Mouse (Mus musculus): ENCODE results near the gene Tex19.1. TPM values are rescaled to one million over a fixed set of nuclear protein-coding genes. Genes with fewer than 3 reads are reported as not detected.
"Not testable (repeated sequence)": the region's sequence is repeated elsewhere in the genome, so short reads cannot be mapped to it uniquely, and the experiment has no call there.

The Tex19.1 gene
- polyA plus RNA-seq (2012; rRNA removed) = not detected in 2 replicates

DNA sequence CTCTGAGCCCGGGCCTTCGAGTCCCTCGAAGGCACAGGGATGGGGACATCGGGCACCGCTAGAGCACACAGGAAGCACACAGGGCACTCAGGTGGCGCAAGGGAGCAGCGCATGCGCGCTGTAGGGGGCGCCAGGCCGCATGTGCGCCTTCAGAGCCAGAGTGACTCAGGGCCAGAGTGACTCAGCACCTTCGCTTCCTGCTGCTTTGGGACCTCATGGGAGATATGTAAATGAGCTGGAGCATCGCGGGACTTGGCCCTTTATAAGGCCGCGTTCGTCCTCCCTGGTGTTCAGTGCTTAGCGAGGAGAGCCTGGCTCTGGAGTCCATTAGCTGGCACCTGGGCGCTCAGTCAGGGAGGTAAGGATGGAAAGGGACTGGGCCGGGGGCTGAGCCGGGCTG is at the start of gene Tex19.1:
Gene Tex19.1 (plus strand): TSS at position 279 of the 400 bp plus-strand sequence.
- Histone ChIP-seq H3K4me1 (ENCODE audit: control insufficient read depth, insufficient read depth, low read length) (no peaks in the 10 kb centered on the region), H3K27ac (ENCODE audit: insufficient read depth, low read depth, low read length) (no peak within 1 kb of the TSS), H3K27me3 (replicated peaks; ENCODE audit: control insufficient read depth, insufficient read depth, low read length) (no peaks in the 10 kb centered on the region), H3K4me3 (ENCODE audit: insufficient read depth, low read depth, low read length) (no peak within 1 kb of the TSS), H3K36me3 (ENCODE audit: control insufficient read depth, insufficient read depth, low read length) (no peaks in the 10 kb centered on the region)
- TF ChIP-seq CTCF (conservative IDR thresholded peaks at IDR 0.05; ENCODE audit: insufficient read depth, insufficient read length, low read depth, low read length) = no peak
- TF ChIP-seq POLR2A (IDR thresholded peaks at IDR 0.05; ENCODE audit: low read depth, low read length) = no peak
- WGBS = 91% methylated on average over 22 of the region's 22 CpGs
- no peak for DNase-seq

DNA sequence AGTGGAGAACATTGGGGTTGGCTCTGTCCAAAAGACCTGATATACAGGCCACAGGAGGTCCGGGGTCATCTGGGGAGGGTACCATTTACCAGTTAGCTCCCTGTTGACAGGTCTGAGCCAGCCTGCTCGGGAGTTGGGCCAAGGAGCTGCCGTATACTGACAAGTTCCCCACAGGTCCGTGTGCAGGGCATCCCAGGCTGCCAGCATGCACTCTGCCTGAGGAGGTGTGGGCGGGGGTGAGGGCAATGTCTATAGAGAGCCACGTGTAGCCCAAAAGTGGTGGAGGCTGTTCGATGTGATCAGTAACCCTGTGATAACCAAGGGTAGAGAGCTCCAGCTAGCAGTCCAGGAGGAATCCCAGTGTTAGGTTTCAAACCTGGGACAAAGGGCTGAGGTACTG is 46.2 kb upstream of the Tex19.1 start:
- TF ChIP-seq POLR2A (IDR thresholded peaks at IDR 0.05; ENCODE audit: low read depth, low read length) (no peak), CTCF (conservative IDR thresholded peaks at IDR 0.05; ENCODE audit: insufficient read depth, insufficient read length, low read depth, low read length) (no peak)

DNA sequence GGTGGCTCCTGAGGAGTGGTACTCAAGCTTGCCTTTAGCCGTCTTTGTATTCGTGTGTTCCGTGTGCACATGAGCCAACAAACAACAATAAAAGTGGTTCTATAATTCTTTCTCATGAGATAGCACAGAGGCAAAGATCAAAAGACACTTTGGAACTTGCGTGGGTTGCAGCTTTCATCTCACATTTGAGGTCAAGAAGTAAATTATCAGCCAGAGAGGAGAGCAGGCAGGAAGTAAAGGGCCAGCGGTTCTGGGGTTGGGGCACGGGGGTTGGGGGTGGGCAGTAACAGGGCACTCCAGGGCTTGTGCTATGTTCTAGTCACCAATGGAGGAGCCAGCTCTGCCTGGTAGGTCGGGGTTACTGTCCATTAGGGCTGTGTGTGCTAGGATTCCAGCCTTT is 45.3 kb upstream of the Tex19.1 start:
- no peak for TF ChIP-seq POLR2A (IDR thresholded peaks at IDR 0.05; ENCODE audit: low read depth, low read length)
- TF ChIP-seq CTCF (conservative IDR thresholded peaks at IDR 0.05; ENCODE audit: insufficient read depth, insufficient read length, low read depth, low read length) = no peak
- WGBS = 17% methylated on average over 7 of the region's 7 CpGs
- H3K36me3 ChIP-seq (ENCODE audit: control insufficient read depth, insufficient read depth, low read length) = no peaks in the 10 kb centered on the region
- H3K27me3 ChIP-seq (replicated peaks; ENCODE audit: control insufficient read depth, insufficient read depth, low read length) = no peaks in the 10 kb centered on the region
- DNase-seq = peak; percentile 82
- H3K4me1 ChIP-seq (ENCODE audit: control insufficient read depth, insufficient read depth, low read length) = peaks cover 24% of the 10 kb centered on the region
- peak overlapping the region; percentile 27; the same call in 1 of the 2 replicates for H3K4me3 ChIP-seq (ENCODE audit: insufficient read depth, low read depth, low read length)
- peak overlapping the region; percentile 88 for H3K27ac ChIP-seq (ENCODE audit: insufficient read depth, low read depth, low read length)

More for the DNA sequence above, 46.2 kb upstream of the Tex19.1 start:
- DNase-seq = peak; percentile 43
- H3K27ac ChIP-seq (ENCODE audit: insufficient read depth, low read depth, low read length) = peak overlapping the region; percentile 88
- 47% methylated on average over 7 of the region's 7 CpGs for WGBS
- H3K4me1 ChIP-seq (ENCODE audit: control insufficient read depth, insufficient read depth, low read length) = peaks cover 24% of the 10 kb centered on the region
- H3K27me3 ChIP-seq (replicated peaks; ENCODE audit: control insufficient read depth, insufficient read depth, low read length) = no peaks in the 10 kb centered on the region
- H3K4me3 ChIP-seq (ENCODE audit: insufficient read depth, low read depth, low read length) = no peak overlapping the region
- no peaks in the 10 kb centered on the region for H3K36me3 ChIP-seq (ENCODE audit: control insufficient read depth, insufficient read depth, low read length)

DNA sequence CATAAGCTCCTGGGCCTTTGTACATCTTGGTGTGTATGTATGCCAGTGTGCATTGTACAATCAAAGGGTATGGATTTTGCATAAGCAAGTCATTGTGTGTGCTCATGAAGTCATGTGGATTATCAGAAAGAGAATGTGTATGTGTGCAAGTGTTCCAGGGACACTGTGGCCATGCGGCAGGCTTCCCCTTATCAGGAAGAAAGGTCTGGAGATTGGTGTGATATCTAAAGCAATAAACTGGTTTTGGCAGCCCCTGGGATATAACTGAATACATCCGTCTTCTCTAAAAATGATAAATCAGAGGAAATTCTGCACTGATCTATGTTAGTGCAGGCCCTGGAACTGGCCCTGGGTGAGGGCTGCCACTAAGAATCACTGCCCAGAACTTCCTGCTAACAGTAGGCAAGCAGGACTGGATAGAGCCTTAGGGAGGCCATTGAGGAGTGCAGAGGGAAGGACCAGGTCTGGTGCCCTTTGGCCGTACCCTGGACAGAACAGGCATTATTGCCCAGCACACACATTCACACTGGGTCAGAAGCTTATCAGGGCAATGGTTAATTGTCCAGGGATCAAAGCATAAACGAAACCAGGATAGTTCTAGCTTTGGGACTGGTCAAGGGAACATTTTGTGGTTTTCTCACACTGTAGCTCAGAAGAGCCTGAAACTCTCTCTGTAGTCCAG is 44.7 kb upstream of the Tex19.1 start:
- TF ChIP-seq POLR2A (IDR thresholded peaks at IDR 0.05; ENCODE audit: low read depth, low read length) = no peak
- no peak for TF ChIP-seq CTCF (conservative IDR thresholded peaks at IDR 0.05; ENCODE audit: insufficient read depth, insufficient read length, low read depth, low read length)
- H3K4me3 ChIP-seq (ENCODE audit: insufficient read depth, low read depth, low read length) = peak overlapping the region; percentile 27; the same call in 1 of the 2 replicates
- peak; percentile 76 for DNase-seq
- H3K27me3 ChIP-seq (replicated peaks; ENCODE audit: control insufficient read depth, insufficient read depth, low read length) = no peaks in the 10 kb centered on the region
- H3K27ac ChIP-seq (ENCODE audit: insufficient read depth, low read depth, low read length) = peak overlapping the region; percentile 80
- WGBS = 45% methylated on average over 4 of the region's 4 CpGs
- no peaks in the 10 kb centered on the region for H3K36me3 ChIP-seq (ENCODE audit: control insufficient read depth, insufficient read depth, low read length)
- peaks cover 24% of the 10 kb centered on the region for H3K4me1 ChIP-seq (ENCODE audit: control insufficient read depth, insufficient read depth, low read length)

DNA sequence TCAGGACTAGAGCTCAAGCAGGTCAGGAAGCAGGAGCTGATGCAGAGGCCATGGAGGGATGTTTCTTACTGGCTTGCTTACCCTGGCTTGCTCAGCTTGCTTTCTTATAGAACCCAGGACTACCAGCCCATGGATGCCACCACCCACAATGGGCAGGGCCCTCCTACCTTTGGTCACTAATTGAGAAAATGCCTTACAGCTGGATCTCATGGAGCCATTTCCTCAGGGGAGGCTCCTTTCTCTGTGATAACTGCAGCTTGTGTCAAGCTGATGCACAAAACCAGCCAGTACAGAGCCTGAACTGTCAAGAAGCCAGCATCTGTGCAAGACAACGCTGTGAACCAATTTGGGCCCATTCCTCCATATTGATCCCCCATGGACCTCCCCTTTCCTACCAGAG is 38.7 kb upstream of the Tex19.1 start:
- not testable (repeated sequence) for H3K4me1 ChIP-seq (ENCODE audit: control insufficient read depth, insufficient read depth, low read length); H3K36me3 ChIP-seq (ENCODE audit: control insufficient read depth, insufficient read depth, low read length); H3K4me3 ChIP-seq (ENCODE audit: insufficient read depth, low read depth, low read length); H3K27ac ChIP-seq (ENCODE audit: insufficient read depth, low read depth, low read length); DNase-seq; H3K27me3 ChIP-seq (replicated peaks; ENCODE audit: control insufficient read depth, insufficient read depth, low read length)
- WGBS = 97% methylated on average over 1 of the region's 1 CpGs

DNA sequence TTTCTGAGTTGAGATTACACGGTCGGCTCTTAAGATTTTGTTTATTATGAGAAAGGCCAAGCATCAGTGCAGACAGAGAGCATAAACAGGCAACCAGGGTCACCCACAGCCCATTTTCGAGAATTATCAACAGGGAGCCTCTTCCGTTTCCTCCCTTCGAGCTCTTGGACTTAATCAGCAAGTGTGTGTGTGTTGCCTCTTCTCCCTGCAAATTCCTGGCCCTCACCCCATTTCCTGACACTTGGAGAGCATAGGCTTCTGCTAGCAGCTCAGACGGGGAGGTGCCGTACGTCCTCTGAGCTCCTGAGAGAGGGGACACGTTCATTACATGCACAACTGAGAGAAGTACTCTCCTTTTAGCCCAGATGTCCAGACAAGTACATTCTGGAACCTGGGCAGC is 37.9 kb upstream of the Tex19.1 start:
- Histone ChIP-seq H3K27ac (ENCODE audit: insufficient read depth, low read depth, low read length) (no peak overlapping the region), H3K27me3 (replicated peaks; ENCODE audit: control insufficient read depth, insufficient read depth, low read length) (no peaks in the 10 kb centered on the region), H3K4me3 (ENCODE audit: insufficient read depth, low read depth, low read length) (no peak overlapping the region), H3K4me1 (ENCODE audit: control insufficient read depth, insufficient read depth, low read length) (no peaks in the 10 kb centered on the region), H3K36me3 (ENCODE audit: control insufficient read depth, insufficient read depth, low read length) (no peaks in the 10 kb centered on the region)
- TF ChIP-seq POLR2A (IDR thresholded peaks at IDR 0.05; ENCODE audit: low read depth, low read length) = no peak
- TF ChIP-seq CTCF (conservative IDR thresholded peaks at IDR 0.05; ENCODE audit: insufficient read depth, insufficient read length, low read depth, low read length) = no peak
- DNase-seq = peak; percentile 56
- WGBS = 61% methylated on average over 9 of the region's 9 CpGs

DNA sequence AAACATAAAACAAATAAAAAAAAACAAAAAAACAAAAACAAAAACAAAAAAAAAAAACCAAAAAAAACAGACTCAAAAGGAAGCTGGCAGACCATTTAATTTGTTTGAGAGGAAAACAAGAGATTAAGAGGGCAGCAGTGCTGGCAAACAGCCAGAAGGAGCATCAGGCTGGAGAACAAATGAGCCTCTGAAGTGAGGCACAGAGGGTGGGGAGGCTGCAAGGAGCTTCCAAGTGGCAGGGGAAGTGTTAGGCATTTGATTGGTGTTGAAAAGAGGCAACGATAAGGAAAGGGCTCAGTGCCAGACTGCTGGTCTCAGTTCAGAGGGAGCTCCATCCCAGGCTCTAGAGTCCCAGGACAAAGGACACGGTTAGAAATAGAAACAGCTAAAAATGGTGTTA is 36.0 kb upstream of the Tex19.1 start:
- Histone ChIP-seq H3K4me1 (ENCODE audit: control insufficient read depth, insufficient read depth, low read length) (no peaks in the 10 kb centered on the region), H3K27ac (ENCODE audit: insufficient read depth, low read depth, low read length) (no peak overlapping the region), H3K27me3 (replicated peaks; ENCODE audit: control insufficient read depth, insufficient read depth, low read length) (no peaks in the 10 kb centered on the region), H3K4me3 (ENCODE audit: insufficient read depth, low read depth, low read length) (no peak overlapping the region), H3K36me3 (ENCODE audit: control insufficient read depth, insufficient read depth, low read length) (no peaks in the 10 kb centered on the region)
- 17% methylated on average over 2 of the region's 2 CpGs for WGBS
- TF ChIP-seq POLR2A (IDR thresholded peaks at IDR 0.05; ENCODE audit: low read depth, low read length) (no peak), CTCF (conservative IDR thresholded peaks at IDR 0.05; ENCODE audit: insufficient read depth, insufficient read length, low read depth, low read length) (no peak)
- peak; percentile 81 for DNase-seq

All from kidney, adult 2 months (tissue).